Mouse (Mus musculus) liver, embryonic 15.5 days (tissue): ENCODE data around the gene Sbsn. TPM values are rescaled to one million over a fixed set of nuclear protein-coding genes. Genes with fewer than 3 reads are reported as not detected.

Experiments used
- polyA plus RNA-seq: library from polyadenylated mRNA; unstranded; fragments of >200 nt; fragmentation: Nextera tagmentation; extraction: Ambion mirVana; gene quantifications from 2 replicates; pipeline ENCODE4 v1.2.1, GENCODE M21; 2015

The Sbsn gene
- polyA plus RNA-seq, 1 experiment from 2014 or later, result 0.12 TPM

Other genes starting within 250 kb of the Sbsn start
- 2.6 and 3.0 TPM in 2 replicates for gene Arhgap33, start 216.4 kb upstream of the Sbsn start, polyA plus RNA-seq
- gene Hspb6, start 199.3 kb upstream of the Sbsn start, polyA plus RNA-seq, result 4.9 and 5.3 TPM in 2 replicates
- 2.0 and 2.7 TPM in 2 replicates for gene Proser3, start 199.2 kb upstream of the Sbsn start, polyA plus RNA-seq
- gene Lin37, start 191.6 kb upstream of the Sbsn start, polyA plus RNA-seq, result 23.4 and 26.1 TPM in 2 replicates
- gene U2af1l4, start 188.2 kb upstream of the Sbsn start, polyA plus RNA-seq, result 32.4 and 35.4 TPM in 2 replicates
- gene Gm49396, start 188.1 kb upstream of the Sbsn start, polyA plus RNA-seq, result 3.4 and 4.1 TPM in 2 replicates
- gene Psenen, start 187.8 kb upstream of the Sbsn start, polyA plus RNA-seq, result 60.6 and 65.5 TPM in 2 replicates
- 2.3 and 2.8 TPM in 2 replicates for gene Igflr1, start 186.0 kb upstream of the Sbsn start, polyA plus RNA-seq
- gene Kmt2b, start 162.7 kb upstream of the Sbsn start, polyA plus RNA-seq, result 2.4 and 2.9 TPM in 2 replicates
- gene Zbtb32, start 152.6 kb upstream of the Sbsn start, polyA plus RNA-seq, result 0.17 and 0.22 TPM in 2 replicates
- gene Upk1a, start 138.6 kb upstream of the Sbsn start, polyA plus RNA-seq, result 0.06 TPM in 1 of 2 replicates, not detected in the other
- 514 and 565 TPM in 2 replicates for gene Cox6b1, start 125.3 kb upstream of the Sbsn start, polyA plus RNA-seq
- not detected in 2 replicates for gene Etv2, start 115.6 kb upstream of the Sbsn start, polyA plus RNA-seq
- gene Rbm42, start 101.2 kb upstream of the Sbsn start, polyA plus RNA-seq, result 49.4 and 54.0 TPM in 2 replicates
- gene Haus5, start 86.5 kb upstream of the Sbsn start, polyA plus RNA-seq, result 31.5 and 36.9 TPM in 2 replicates
- gene Pmis2, start 79.9 kb upstream of the Sbsn start, polyA plus RNA-seq, result not detected in 2 replicates
- gene 2200002J24Rik, start 52.5 kb upstream of the Sbsn start, polyA plus RNA-seq, result 0.48 and 0.99 TPM in 2 replicates
- gene Atp4a, start 39.3 kb upstream of the Sbsn start, polyA plus RNA-seq, result 1.7 and 2.9 TPM in 2 replicates
- gene Tmem147, start 21.9 kb upstream of the Sbsn start, polyA plus RNA-seq, result 97.4 and 105 TPM in 2 replicates
- gene Gapdhs, start 7.8 kb upstream of the Sbsn start, polyA plus RNA-seq, result not detected in 2 replicates
- 0.32 and 0.99 TPM in 2 replicates for gene Dmkn, start 12.3 kb downstream of the Sbsn start, polyA plus RNA-seq
- gene Krtdap, start 36.4 kb downstream of the Sbsn start, polyA plus RNA-seq, result 0.21 and 2.5 TPM in 2 replicates
- 0.94 and 1.2 TPM in 2 replicates for gene Ffar2, start 72.3 kb downstream of the Sbsn start, polyA plus RNA-seq
- not detected in 2 replicates for gene Ffar3, start 104.7 kb downstream of the Sbsn start, polyA plus RNA-seq
- gene Ffar1, start 110.1 kb downstream of the Sbsn start, polyA plus RNA-seq, result not detected in 2 replicates
- 0.81 and 0.86 TPM in 2 replicates for gene Cd22, start 128.9 kb downstream of the Sbsn start, polyA plus RNA-seq
- 0.32 and 0.39 TPM in 2 replicates for gene Mag, start 163.4 kb downstream of the Sbsn start, polyA plus RNA-seq
- gene Hamp2, start 173.2 kb downstream of the Sbsn start, polyA plus RNA-seq, result not detected in 2 replicates
- gene Hamp, start 192.6 kb downstream of the Sbsn start, polyA plus RNA-seq, result 22.2 and 25.5 TPM in 2 replicates
- 12.4 TPM in 2 replicates for gene Usf2, start 205.3 kb downstream of the Sbsn start, polyA plus RNA-seq
- gene Lsr, start 222.0 kb downstream of the Sbsn start, polyA plus RNA-seq, result 28.1 and 31.2 TPM in 2 replicates
- gene Fam187b, start 222.3 kb downstream of the Sbsn start, polyA plus RNA-seq, result 2.4 and 3.4 TPM in 2 replicates